Mouse (Mus musculus): ENCODE results near the gene Mettl23. TPM values are rescaled to one million over a fixed set of nuclear protein-coding genes. Genes with fewer than 3 reads are reported as not detected.

The Mettl23 gene
- polyA plus RNA-seq, 1 experiment from 2014 or later: 80.4 TPM

- 93% methylated on average over 10 of the region's 10 CpGs for WGBS
- H3K27ac ChIP-seq (replicated peaks; ENCODE audit: low read depth, low read length): no peak overlapping the region
- peaks cover 31% of the 10 kb centered on the region for H3K4me1 ChIP-seq (ENCODE audit: control insufficient read depth, insufficient read depth, low read length)
- no peak overlapping the region for H3K4me3 ChIP-seq (replicated peaks; ENCODE audit: low read depth, low read length)
- H3K36me3 ChIP-seq (ENCODE audit: control insufficient read depth, insufficient read depth, low read length): peaks cover 86% of the 10 kb centered on the region
- H3K9me3 ChIP-seq (ENCODE audit: control insufficient read depth, low read length): no peaks in the 10 kb centered on the region
- H3K4me2 ChIP-seq (ENCODE audit: low read length): no peak overlapping the region
- ATAC-seq (ENCODE audit: low FRiP score, low TSS enrichment) (no peak), DNase-seq (no peak)
- no peaks in the 10 kb centered on the region for H3K27me3 ChIP-seq (ENCODE audit: control insufficient read depth, insufficient read depth, low read length)
- H3K9ac ChIP-seq (replicated peaks; ENCODE audit: low read length): no peak overlapping the region
Measured at GRCm38 (mm10) chr11:116837441-116837840, 5.6 kb upstream of the Mettl23 start.

GRCm38 (mm10) chr11:116838936-116839335 is 4.1 kb upstream of the Mettl23 start:
- Histone ChIP-seq H3K4me2 (ENCODE audit: low read length) (no peak overlapping the region), H3K36me3 (ENCODE audit: control insufficient read depth, insufficient read depth, low read length) (peaks cover 71% of the 10 kb centered on the region), H3K4me1 (ENCODE audit: control insufficient read depth, insufficient read depth, low read length) (peaks cover 28% of the 10 kb centered on the region), H3K9ac (replicated peaks; ENCODE audit: low read length) (no peak overlapping the region), H3K4me3 (replicated peaks; ENCODE audit: low read depth, low read length) (no peak overlapping the region), H3K9me3 (ENCODE audit: control insufficient read depth, low read length) (no peaks in the 10 kb centered on the region), H3K27ac (replicated peaks; ENCODE audit: low read depth, low read length) (no peak overlapping the region), H3K27me3 (ENCODE audit: control insufficient read depth, insufficient read depth, low read length) (no peaks in the 10 kb centered on the region)
- DNase-seq (no peak), ATAC-seq (ENCODE audit: low FRiP score, low TSS enrichment) (no peak)
- WGBS: 88% methylated on average over 14 of the region's 14 CpGs

DNA sequence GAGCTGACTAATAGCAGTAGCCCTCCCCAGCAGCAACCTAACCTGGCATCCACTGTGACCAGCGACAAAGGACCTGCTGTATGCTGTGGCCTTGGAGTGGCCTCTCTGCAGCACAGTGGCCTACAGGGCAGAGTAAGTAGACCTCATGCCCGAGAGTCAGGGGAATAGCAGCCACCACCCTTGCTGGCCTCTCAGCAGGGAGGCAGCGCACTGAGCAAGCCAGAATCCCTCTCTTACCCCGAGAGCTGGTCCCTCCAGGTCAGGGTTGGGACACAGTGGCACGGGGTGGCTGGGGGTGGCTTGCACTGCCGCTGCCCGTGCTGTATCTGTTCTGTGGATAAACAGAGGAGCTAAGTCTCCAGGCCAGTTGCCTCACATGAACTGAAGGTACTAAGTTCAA is 3.5 kb upstream of the Mettl23 start:
- Histone ChIP-seq H3K9me3 (ENCODE audit: control insufficient read depth, low read length) (no peaks in the 10 kb centered on the region), H3K27me3 (ENCODE audit: control insufficient read depth, insufficient read depth, low read length) (no peaks in the 10 kb centered on the region), H3K9ac (replicated peaks; ENCODE audit: low read length) (no peak overlapping the region), H3K4me3 (replicated peaks; ENCODE audit: low read depth, low read length) (no peak overlapping the region), H3K27ac (replicated peaks; ENCODE audit: low read depth, low read length) (no peak overlapping the region), H3K36me3 (ENCODE audit: control insufficient read depth, insufficient read depth, low read length) (peaks cover 64% of the 10 kb centered on the region), H3K4me2 (ENCODE audit: low read length) (peak overlapping the region; percentile 24; the same call in 1 of the 2 replicates), H3K4me1 (ENCODE audit: control insufficient read depth, insufficient read depth, low read length) (peaks cover 34% of the 10 kb centered on the region)
- ATAC-seq (ENCODE audit: low FRiP score, low TSS enrichment): no peak
- DNase-seq: no peak
- WGBS: 83% methylated on average over 7 of the region's 7 CpGs

DNA sequence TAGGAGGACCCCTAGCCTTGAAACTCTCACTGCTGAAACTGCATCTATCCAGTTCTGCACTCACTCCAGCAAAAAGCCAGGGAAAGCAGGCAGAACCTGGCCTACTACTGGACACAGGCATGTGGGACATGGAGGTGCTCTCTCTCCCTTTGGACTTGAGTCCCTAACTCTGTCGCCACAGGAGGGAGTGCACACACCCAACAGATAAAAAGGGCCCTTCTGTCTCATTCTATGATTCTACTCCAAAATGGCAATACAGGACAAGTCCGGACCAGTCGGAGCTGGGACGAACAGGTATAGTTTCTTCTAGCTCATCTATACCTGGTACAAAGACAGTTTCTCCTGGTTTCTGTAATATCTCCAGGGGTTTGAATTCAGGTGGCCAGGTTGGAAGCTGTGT is 2.3 kb upstream of the Mettl23 start:
- 90% methylated on average over 4 of the region's 4 CpGs for WGBS
- Histone ChIP-seq H3K4me3 (replicated peaks; ENCODE audit: low read depth, low read length) (0 out of 2 replicates have a peak overlapping the region, but pooled peaks have one; percentile 2), H3K4me1 (ENCODE audit: control insufficient read depth, insufficient read depth, low read length) (peaks cover 34% of the 10 kb centered on the region)

DNA sequence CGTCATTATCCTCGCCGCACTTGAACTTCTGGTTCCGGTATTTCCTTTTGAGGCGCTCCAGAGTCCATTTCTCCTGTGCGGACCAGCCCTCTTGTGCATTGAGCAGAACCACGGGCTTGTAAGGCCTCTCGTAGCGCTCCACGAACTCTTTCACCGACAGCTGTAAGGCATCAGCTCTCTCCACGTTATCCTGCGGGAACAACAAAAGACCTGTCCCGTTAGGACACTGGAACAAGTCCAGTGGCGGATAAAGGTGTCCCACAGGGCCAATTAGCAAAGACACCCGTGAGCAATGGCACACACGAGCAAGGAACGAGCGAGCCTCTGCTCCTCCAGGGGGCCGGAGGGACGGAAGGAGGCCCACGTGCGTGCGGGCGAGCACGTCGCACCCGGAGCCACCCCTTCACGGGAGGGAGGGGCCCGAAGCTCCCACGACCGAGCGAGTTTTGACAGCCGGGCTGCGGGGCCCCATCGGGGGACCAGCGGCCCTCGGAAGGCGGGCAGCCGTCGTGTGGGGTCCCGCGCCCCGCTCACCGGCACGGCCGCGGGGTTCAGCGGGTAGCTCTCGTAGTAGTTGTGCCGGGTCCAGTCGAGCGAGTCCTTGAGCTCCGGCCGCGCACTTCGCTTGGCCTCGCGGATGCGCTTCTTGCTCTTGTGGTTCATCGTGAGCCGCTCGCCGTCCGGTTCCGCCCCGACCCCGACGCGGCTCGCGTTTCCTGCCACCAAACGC is 382 bp upstream of the Mettl23 start:
- ATAC-seq (ENCODE audit: low FRiP score, low TSS enrichment) (peak; percentile 82), DNase-seq (peak; percentile 85)
- Histone ChIP-seq H3K36me3 (ENCODE audit: control insufficient read depth, insufficient read depth, low read length) (peaks cover 49% of the 10 kb centered on the region), H3K27ac (replicated peaks; ENCODE audit: low read depth, low read length) (peak overlapping the region; percentile 98), H3K9ac (replicated peaks; ENCODE audit: low read length) (peak overlapping the region; percentile 85), H3K4me1 (ENCODE audit: control insufficient read depth, insufficient read depth, low read length) (peaks cover 34% of the 10 kb centered on the region), H3K27me3 (ENCODE audit: control insufficient read depth, insufficient read depth, low read length) (no peaks in the 10 kb centered on the region), H3K9me3 (ENCODE audit: control insufficient read depth, low read length) (no peaks in the 10 kb centered on the region), H3K4me3 (replicated peaks; ENCODE audit: low read depth, low read length) (peak overlapping the region; percentile 71), H3K4me2 (ENCODE audit: low read length) (peak overlapping the region; percentile 89)
- under 1% methylated on average over 73 of the region's 73 CpGs for WGBS

More for the DNA sequence above, 2.3 kb upstream of the Mettl23 start:
- no peaks in the 10 kb centered on the region for H3K27me3 ChIP-seq (ENCODE audit: control insufficient read depth, insufficient read depth, low read length)
- ATAC-seq (ENCODE audit: low FRiP score, low TSS enrichment): no peak
- DNase-seq: no peak
- peak overlapping the region; percentile 89 for H3K4me2 ChIP-seq (ENCODE audit: low read length)
- peaks cover 55% of the 10 kb centered on the region for H3K36me3 ChIP-seq (ENCODE audit: control insufficient read depth, insufficient read depth, low read length)
- peak overlapping the region; percentile 29; the same call in 1 of the 2 replicates for H3K9ac ChIP-seq (replicated peaks; ENCODE audit: low read length)
- no peaks in the 10 kb centered on the region for H3K9me3 ChIP-seq (ENCODE audit: control insufficient read depth, low read length)
- no peak overlapping the region for H3K27ac ChIP-seq (replicated peaks; ENCODE audit: low read depth, low read length)

GRCm38 (mm10) chr11:116846593-116847181 is 3.6 kb downstream of the Mettl23 start:
- ATAC-seq (ENCODE audit: low FRiP score, low TSS enrichment) (no peak), DNase-seq (no peak)
- H3K4me1 ChIP-seq (ENCODE audit: control insufficient read depth, insufficient read depth, low read length): peaks cover 25% of the 10 kb centered on the region
- no peak overlapping the region for H3K4me3 ChIP-seq (replicated peaks; ENCODE audit: low read depth, low read length)
- 75% methylated on average over 4 of the region's 4 CpGs for WGBS
- no peak overlapping the region for H3K9ac ChIP-seq (replicated peaks; ENCODE audit: low read length)
- H3K27ac ChIP-seq (replicated peaks; ENCODE audit: low read depth, low read length): 0 out of 2 replicates have a peak overlapping the region, but pooled peaks have one; percentile 15
- H3K9me3 ChIP-seq (ENCODE audit: control insufficient read depth, low read length): no peaks in the 10 kb centered on the region
- no peaks in the 10 kb centered on the region for H3K27me3 ChIP-seq (ENCODE audit: control insufficient read depth, insufficient read depth, low read length)
- no peak overlapping the region for H3K4me2 ChIP-seq (ENCODE audit: low read length)
- peaks cover 51% of the 10 kb centered on the region for H3K36me3 ChIP-seq (ENCODE audit: control insufficient read depth, insufficient read depth, low read length)

DNA sequence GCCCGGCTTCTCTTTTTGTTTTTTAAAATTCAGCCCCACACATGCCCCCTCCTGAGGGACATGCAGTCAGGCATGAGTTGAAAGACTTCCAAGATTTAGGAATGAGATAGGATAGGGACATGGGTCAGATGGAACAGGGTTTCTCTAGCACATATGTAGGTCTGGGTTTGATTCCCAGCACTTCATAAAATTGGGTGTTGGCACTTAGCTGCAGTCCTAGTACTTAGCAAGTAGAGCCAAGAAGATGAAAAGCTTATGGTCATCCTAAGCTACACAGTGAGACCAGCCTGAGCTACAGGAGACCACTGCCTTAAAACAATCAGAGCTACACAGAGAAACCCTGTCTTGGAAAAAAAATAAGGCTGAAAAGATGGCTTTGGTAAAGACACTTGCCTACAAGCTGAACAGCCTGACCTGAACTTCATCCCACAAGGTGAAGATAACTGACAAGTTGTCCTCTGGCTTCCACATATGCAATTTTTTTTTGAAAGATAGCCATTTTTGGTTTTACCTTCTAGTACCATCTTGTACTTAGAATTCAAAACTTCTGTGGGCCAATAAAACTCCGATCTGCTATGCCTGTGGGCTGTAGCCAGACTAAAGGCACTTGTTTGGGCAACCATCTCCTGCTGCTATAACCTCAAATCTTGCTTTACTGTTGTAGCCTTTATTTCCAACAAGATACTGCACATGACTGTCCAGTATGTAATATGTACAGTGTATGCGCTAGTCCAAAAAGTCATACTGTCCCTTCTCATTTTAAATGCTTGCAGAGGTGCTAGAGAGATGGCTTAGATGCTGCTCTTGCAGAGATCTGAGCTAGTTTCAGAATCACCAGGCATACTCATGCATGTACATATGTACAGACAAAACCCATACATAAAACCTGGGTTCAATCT is 4.4 kb downstream of the Mettl23 start:
- WGBS: 90% methylated on average over 3 of the region's 3 CpGs
- H3K9me3 ChIP-seq (ENCODE audit: control insufficient read depth, low read length): no peaks in the 10 kb centered on the region
- DNase-seq (no peak), ATAC-seq (ENCODE audit: low FRiP score, low TSS enrichment) (no peak)
- no peaks in the 10 kb centered on the region for H3K27me3 ChIP-seq (ENCODE audit: control insufficient read depth, insufficient read depth, low read length)
- H3K27ac ChIP-seq (replicated peaks; ENCODE audit: low read depth, low read length): no peak overlapping the region
- no peak overlapping the region for H3K4me2 ChIP-seq (ENCODE audit: low read length)
- no peak overlapping the region for H3K9ac ChIP-seq (replicated peaks; ENCODE audit: low read length)
- no peak overlapping the region for H3K4me3 ChIP-seq (replicated peaks; ENCODE audit: low read depth, low read length)
- peaks cover 52% of the 10 kb centered on the region for H3K36me3 ChIP-seq (ENCODE audit: control insufficient read depth, insufficient read depth, low read length)
- H3K4me1 ChIP-seq (ENCODE audit: control insufficient read depth, insufficient read depth, low read length): peaks cover 22% of the 10 kb centered on the region

DNA sequence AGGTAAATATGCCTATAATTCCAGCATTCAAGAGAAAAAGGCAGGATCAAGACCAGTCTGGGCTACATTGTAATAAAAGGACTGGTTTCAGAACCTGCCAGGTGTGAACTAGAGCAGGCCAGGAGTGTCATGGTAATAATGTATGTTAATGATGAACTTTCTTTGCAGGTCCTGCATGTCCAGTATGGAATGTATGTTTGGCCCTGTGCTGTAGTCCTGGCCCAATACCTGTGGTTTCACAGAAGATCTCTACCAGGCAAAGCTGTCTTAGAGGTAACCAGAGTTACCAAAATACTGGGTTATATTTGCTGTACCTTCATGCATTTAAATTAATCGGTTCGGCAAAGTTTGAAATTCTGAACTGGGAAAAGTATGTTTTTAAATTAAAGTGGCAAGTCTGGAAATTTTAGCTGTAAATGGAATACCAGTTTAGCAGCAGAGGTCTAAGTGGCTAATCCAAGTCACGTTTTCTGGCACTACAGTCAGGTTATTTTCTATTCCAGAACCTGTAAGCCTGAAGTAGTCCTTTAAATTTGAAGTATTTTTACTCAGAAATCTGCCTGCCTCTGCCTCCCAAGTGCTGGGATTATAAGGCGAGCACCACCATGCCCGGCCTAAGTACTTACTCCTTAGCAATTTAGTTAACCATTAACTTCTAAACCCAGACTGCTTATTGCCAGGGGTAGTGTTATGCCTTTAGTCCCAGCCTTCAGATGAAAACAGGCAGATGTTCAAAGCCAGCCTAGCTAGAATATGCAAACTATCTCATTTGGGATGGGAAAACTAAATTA is 5.2 kb downstream of the Mettl23 start:
- no peak overlapping the region for H3K27ac ChIP-seq (replicated peaks; ENCODE audit: low read depth, low read length)
- H3K4me2 ChIP-seq (ENCODE audit: low read length): no peak overlapping the region
- no peak overlapping the region for H3K9ac ChIP-seq (replicated peaks; ENCODE audit: low read length)
- H3K36me3 ChIP-seq (ENCODE audit: control insufficient read depth, insufficient read depth, low read length): peaks cover 52% of the 10 kb centered on the region
- 86% methylated on average over 5 of the region's 5 CpGs for WGBS
- no peaks in the 10 kb centered on the region for H3K27me3 ChIP-seq (ENCODE audit: control insufficient read depth, insufficient read depth, low read length)
- H3K9me3 ChIP-seq (ENCODE audit: control insufficient read depth, low read length): no peaks in the 10 kb centered on the region
- peaks cover 22% of the 10 kb centered on the region for H3K4me1 ChIP-seq (ENCODE audit: control insufficient read depth, insufficient read depth, low read length)
- no peak overlapping the region for H3K4me3 ChIP-seq (replicated peaks; ENCODE audit: low read depth, low read length)
- ATAC-seq (ENCODE audit: low FRiP score, low TSS enrichment) (no peak), DNase-seq (no peak)

All from midbrain, embryonic 14.5 days (tissue).